Mouse (Mus musculus): ENCODE measurements around the gene Amigo2.

DNA sequence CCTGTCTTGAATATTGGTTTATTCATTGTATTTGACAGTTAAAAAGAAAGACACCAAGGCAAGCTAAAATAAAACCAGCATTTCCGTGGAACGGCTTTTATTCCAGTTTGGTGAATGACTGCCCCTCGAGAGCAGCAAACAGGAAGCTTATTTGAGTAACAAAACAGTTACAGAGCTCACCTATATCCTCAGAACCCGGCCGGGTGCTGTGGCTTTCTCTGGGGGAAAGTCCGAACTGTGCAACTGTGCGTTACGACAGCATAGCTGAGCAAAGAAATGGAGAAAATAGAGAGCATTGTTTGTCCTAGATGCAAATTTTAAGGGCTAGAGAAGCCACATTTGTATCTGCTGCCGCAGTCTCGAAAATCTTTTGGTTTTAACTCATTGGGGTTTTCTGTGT is 41.3 kb downstream of the Amigo2 start:
- TF ChIP-seq CHD2 (IDR thresholded peaks at IDR 0.05; ENCODE audit: low read depth, low read length) (no peak), HCFC1 (IDR thresholded peaks at IDR 0.05; ENCODE audit: borderline replicate concordance, insufficient read depth, low read length) (no peak), ZC3H11A (IDR thresholded peaks at IDR 0.05; ENCODE audit: borderline replicate concordance, low read depth, low read length) (no peak), ZNF384 (IDR thresholded peaks at IDR 0.05; ENCODE audit: low read depth, low read length) (no peak), MAFK (IDR thresholded peaks at IDR 0.05; ENCODE audit: insufficient read depth, low read depth, low read length) (no peak)

All from ES-E14 (cell line).